Mouse (Mus musculus) kidney, postnatal 4 days (tissue): ENCODE results near the gene Klf7.

Experiments
- DNase-seq, 2 experiments: peaks; one replicate each; pipeline ENCODE4 v3.0.0; 2021; ENCODE audit warnings: mixed read lengths in 2 of 2

The Klf7 gene

GRCm38 (mm10) chr1:64104665-64105064, 17.4 kb downstream of the Klf7 start:
- no peak for DNase-seq

- no peak for DNase-seq
These were observed 20.8 kb downstream of the Klf7 start for GRCm38 (mm10) chr1:64101331-64101730.

GRCm38 (mm10) chr1:64098800-64099199, 23.3 kb downstream of the Klf7 start:
- DNase-seq = no peak

- peak; percentile 39 to 59 for DNase-seq
These were observed 24.3 kb downstream of the Klf7 start for GRCm38 (mm10) chr1:64097640-64098287.

GRCm38 (mm10) chr1:64093018-64093417, 29.1 kb downstream of the Klf7 start:
- no peak for DNase-seq

- DNase-seq = no peak
These were observed 30.5 kb downstream of the Klf7 start for GRCm38 (mm10) chr1:64091591-64091990.

- no peak for DNase-seq
These were observed 31.5 kb downstream of the Klf7 start for GRCm38 (mm10) chr1:64090566-64090965.

- DNase-seq = no peak
These were observed 32.4 kb downstream of the Klf7 start for GRCm38 (mm10) chr1:64089691-64090090.

- DNase-seq = peak in 1 of 2 experiments; percentile 38
These were observed 33.3 kb downstream of the Klf7 start for GRCm38 (mm10) chr1:64088604-64089320.

- peak; percentile 52 to 66 for DNase-seq
These were observed 34.2 kb downstream of the Klf7 start for GRCm38 (mm10) chr1:64087657-64088603.

- DNase-seq = no peak
These were observed 36.2 kb downstream of the Klf7 start for GRCm38 (mm10) chr1:64085875-64086274.

GRCm38 (mm10) chr1:64085361-64085760, 36.7 kb downstream of the Klf7 start:
- no peak for DNase-seq

GRCm38 (mm10) chr1:64084706-64085105, 37.4 kb downstream of the Klf7 start:
- no peak for DNase-seq

GRCm38 (mm10) chr1:64081791-64082190, 40.3 kb downstream of the Klf7 start:
- DNase-seq = no peak

- no peak for DNase-seq
These were observed 40.9 kb downstream of the Klf7 start for GRCm38 (mm10) chr1:64081217-64081616.

- DNase-seq = no peak
These were observed 41.8 kb downstream of the Klf7 start for GRCm38 (mm10) chr1:64080263-64080662.

- peak; percentile 18 to 43 for DNase-seq
These were observed 43.3 kb downstream of the Klf7 start for GRCm38 (mm10) chr1:64078747-64079211.

- DNase-seq = no peak
These were observed 43.9 kb downstream of the Klf7 start for GRCm38 (mm10) chr1:64078011-64078746.

- no peak for DNase-seq
These were observed 48.0 kb downstream of the Klf7 start for GRCm38 (mm10) chr1:64074051-64074450.

- no peak for DNase-seq
These were observed 51.1 kb downstream of the Klf7 start for GRCm38 (mm10) chr1:64070947-64071346.

- DNase-seq = no peak
These were observed 55.5 kb downstream of the Klf7 start for GRCm38 (mm10) chr1:64066320-64067254.
